Mouse (Mus musculus) heart, adult 2 months (tissue): ENCODE data around the gene Tecpr1.

ENCODE experiments used
- CTCF ChIP-seq: fragments of 200-600 bp; IDR thresholded peaks from 2 replicates; pipeline ENCODE4 v1.8.1; 2022; ENCODE audit warnings: antibody characterized with exemption, mild to moderate bottlenecking, moderate library complexity
- POLR2A ChIP-seq: fragments of 200-500 bp; IDR thresholded peaks from 2 replicates; pipeline ENCODE4 v1.6.1; 2011; ENCODE audit warnings: mild to moderate bottlenecking, low read depth, low read length, control low read depth; ENCODE audit not compliant: insufficient read depth

GRCm38 (mm10) chr5:144215992-144216391 lies 7.4 kb downstream of the Tecpr1 start:
- no peak for TF ChIP-seq POLR2A
- no peak for TF ChIP-seq CTCF
